Mouse (Mus musculus) heart, embryonic 11.5 days (tissue): Measurements from ENCODE around the gene Psg18. TPM values are rescaled to one million over a fixed set of nuclear protein-coding genes. Genes with fewer than 3 reads are reported as not detected.
"Not testable (repeated sequence)": the region's sequence is repeated elsewhere in the genome, so short reads cannot be mapped to it uniquely, and the experiment has no call there.

Experiments used
- ATAC-seq: fragments of 200-750 bp; cut with Nextera tagmentation; replicated peaks from 2 replicates; pipeline ENCODE4 v1.8.0; 2017; ENCODE audit warnings: moderate library complexity; ENCODE audit not compliant: insufficient number of reproducible peaks, low FRiP score, low TSS enrichment
- H3K27ac ChIP-seq: fragments of 300-500 bp; sonication (generic); 2 replicates; pipeline ENCODE4 v1.5.1; 2014; ENCODE audit warnings: mild to moderate bottlenecking, low read depth, low read length
- H3K27me3 ChIP-seq: fragments of 300-500 bp; sonication (generic); 2 replicates; pipeline ENCODE4 v1.6.1; 2014; ENCODE audit warnings: mild to moderate bottlenecking, low read length, mixed read lengths; ENCODE audit not compliant: control insufficient read depth, insufficient read depth
- H3K36me3 ChIP-seq: fragments of 300-500 bp; sonication (generic); 2 replicates; pipeline ENCODE4 v1.6.1; 2014; ENCODE audit warnings: mild to moderate bottlenecking, low read length, moderate library complexity, mixed read lengths; ENCODE audit not compliant: control insufficient read depth, insufficient read depth
- H3K4me1 ChIP-seq: fragments of 300-500 bp; sonication (generic); 2 replicates; pipeline ENCODE4 v1.6.1; 2014; ENCODE audit warnings: low read length; ENCODE audit not compliant: control insufficient read depth, insufficient read depth
- H3K4me2 ChIP-seq: fragments of 300-500 bp; sonication (generic); 2 replicates; pipeline ENCODE4 v1.6.1; 2014; ENCODE audit warnings: mild to moderate bottlenecking, moderate library complexity
- H3K4me3 ChIP-seq: fragments of 300-500 bp; sonication (generic); 2 replicates; pipeline ENCODE4 v1.5.1; 2014; ENCODE audit warnings: low read depth, low read length
- H3K9ac ChIP-seq: fragments of 300-500 bp; sonication (generic); 2 replicates; pipeline ENCODE4 v1.6.1; 2014; ENCODE audit warnings: mild to moderate bottlenecking, low read depth, low read length, moderate library complexity
- H3K9me3 ChIP-seq: fragments of 300-500 bp; sonication (generic); replicated peaks from 2 replicates; pipeline ENCODE4 v1.6.1; 2016; ENCODE audit warnings: low read length; ENCODE audit not compliant: control insufficient read depth
- WGBS: fragments of 180-500 bp; shearing (Covaris S2); extraction: QIAGEN DNeasy Blood & Tissue Kit; methylation state at CpG from one replicate; pipeline ENCODE4 v1.1.7; 2014; ENCODE audit not compliant: insufficient replicate concordance; 5-methylcytosine and 5-hydroxymethylcytosine counted together
- polyA plus RNA-seq: library from polyadenylated mRNA; unstranded; fragments of >200 nt; fragmentation: Nextera tagmentation; extraction: Ambion mirVana; gene quantifications from 2 replicates; pipeline ENCODE4 v1.2.1, GENCODE M21; 2014

The Psg18 gene
- not detected in 2 replicates for polyA plus RNA-seq

GRCm38 (mm10) chr7:18354909-18355308 lies at the start of gene Psg18:
Psg18 (minus strand) TSS chr7:18355009.
- ATAC-seq, H3K4me2 ChIP-seq, H3K36me3 ChIP-seq, H3K9me3 ChIP-seq, H3K27ac ChIP-seq, H3K9ac ChIP-seq, H3K27me3 ChIP-seq, H3K4me1 ChIP-seq, H3K4me3 ChIP-seq: not testable (repeated sequence)
- WGBS: 57% methylated on average over 3 of the region's 3 CpGs

DNA sequence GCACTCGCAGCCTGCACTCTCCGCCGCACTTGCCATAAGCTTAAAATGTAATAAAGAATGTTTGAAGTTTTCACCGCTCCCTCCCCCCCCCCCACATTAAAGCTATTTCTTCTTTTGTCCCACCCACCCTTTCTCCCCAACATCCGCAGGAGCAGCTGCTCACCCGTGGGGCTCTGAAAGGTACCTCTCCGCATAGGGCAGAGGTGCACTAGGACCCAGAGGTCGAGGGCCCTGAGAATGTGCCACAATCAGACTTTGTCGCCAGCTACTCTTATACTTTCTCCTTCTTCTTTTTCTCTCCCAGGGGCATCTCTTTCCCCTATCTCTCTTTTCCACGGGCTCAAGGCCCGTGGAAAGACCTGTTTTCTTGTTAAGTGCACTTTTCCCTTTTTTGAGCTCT lies 48.6 kb upstream of the Psg18 start:
- no peak overlapping the region for H3K9ac ChIP-seq
- H3K4me2 ChIP-seq: no peak overlapping the region
- no peaks in the 10 kb centered on the region for H3K27me3 ChIP-seq
- no peaks in the 10 kb centered on the region for H3K4me1 ChIP-seq
- peaks cover 8% of the 10 kb centered on the region for H3K9me3 ChIP-seq
- WGBS: 27% methylated on average over 11 of the region's 11 CpGs
- H3K4me3 ChIP-seq: no peak overlapping the region
- no peak overlapping the region for H3K27ac ChIP-seq
- H3K36me3 ChIP-seq: no peaks in the 10 kb centered on the region
- no peak for ATAC-seq

DNA sequence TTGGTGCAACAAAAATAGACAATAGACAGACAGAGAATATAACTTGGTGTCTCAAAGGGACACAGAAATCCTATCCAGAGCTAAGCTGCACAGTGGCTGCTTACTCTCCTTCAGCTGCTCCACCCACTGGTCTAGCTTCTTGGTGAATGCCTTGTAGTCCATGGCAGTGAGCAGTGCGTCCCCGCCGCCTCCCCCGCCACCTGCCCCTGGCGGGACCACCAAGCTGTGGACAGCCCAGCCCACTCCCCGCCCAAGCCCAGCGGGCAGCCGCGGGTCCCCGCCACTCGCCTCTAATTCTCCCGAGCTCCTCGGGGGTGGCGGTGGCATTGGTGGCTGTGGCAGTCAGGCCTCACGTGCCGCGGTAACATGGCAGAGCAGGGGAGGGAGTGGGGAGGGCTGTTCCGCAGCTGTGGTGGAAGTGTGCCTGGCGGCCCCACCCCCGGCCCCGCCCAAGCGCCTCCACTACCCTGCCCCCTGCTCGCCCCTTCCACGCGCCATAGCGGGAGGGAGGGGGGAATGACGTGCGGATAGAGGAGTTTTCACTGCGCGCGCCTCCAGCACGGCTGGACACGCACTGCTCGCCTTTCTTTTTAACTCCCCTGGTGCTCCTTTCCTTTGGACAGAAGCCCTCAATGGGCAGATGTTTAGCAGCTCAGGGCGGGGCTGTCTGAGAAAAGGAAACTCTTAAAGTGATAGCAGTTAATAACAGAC lies 47.9 kb upstream of the Psg18 start:
- no peaks in the 10 kb centered on the region for H3K27me3 ChIP-seq
- ATAC-seq: no peak
- no peak overlapping the region for H3K4me2 ChIP-seq
- peaks cover 8% of the 10 kb centered on the region for H3K9me3 ChIP-seq
- H3K27ac ChIP-seq: no peak overlapping the region
- no peak overlapping the region for H3K4me3 ChIP-seq
- no peaks in the 10 kb centered on the region for H3K36me3 ChIP-seq
- no peak overlapping the region for H3K9ac ChIP-seq
- no peaks in the 10 kb centered on the region for H3K4me1 ChIP-seq
- WGBS: 30% methylated on average over 34 of the region's 35 CpGs

GRCm38 (mm10) chr7:18391483-18391882 lies 36.7 kb upstream of the Psg18 start:
- not testable (repeated sequence) for H3K27ac ChIP-seq, H3K36me3 ChIP-seq
- 76% methylated on average over 4 of the region's 4 CpGs for WGBS

GRCm38 (mm10) chr7:18378295-18378694 lies 23.5 kb upstream of the Psg18 start:
- no peak overlapping the region for H3K4me3 ChIP-seq
- 70% methylated on average over 2 of the region's 2 CpGs for WGBS

More at GRCm38 (mm10) chr7:18391483-18391882, 36.7 kb upstream of the Psg18 start:
- not testable (repeated sequence) for ATAC-seq, H3K9ac ChIP-seq, H3K9me3 ChIP-seq, H3K27me3 ChIP-seq, H3K4me1 ChIP-seq, H3K4me3 ChIP-seq, H3K4me2 ChIP-seq

DNA sequence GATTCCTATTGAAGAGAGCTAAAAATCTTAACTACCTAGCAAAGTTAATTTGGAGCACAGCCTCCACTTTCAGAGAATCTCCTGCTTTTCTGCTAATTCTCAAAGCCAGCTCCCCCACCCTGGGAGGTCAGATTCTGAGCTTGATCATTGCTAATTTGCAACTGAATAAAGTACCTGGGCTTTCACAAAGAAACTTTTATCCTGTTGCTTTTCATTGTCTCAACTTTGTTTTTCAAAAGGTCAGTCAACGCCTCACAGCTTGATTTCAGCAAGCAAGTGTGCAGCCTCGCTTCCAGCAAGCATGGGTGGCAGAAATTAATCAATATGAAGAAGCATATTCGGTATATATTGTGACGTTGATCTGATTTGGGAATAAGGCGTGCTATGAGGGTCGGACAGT lies 19.4 kb downstream of the Psg18 start:
- not testable (repeated sequence) for H3K4me1 ChIP-seq, H3K36me3 ChIP-seq, H3K27ac ChIP-seq, ATAC-seq, H3K9ac ChIP-seq, H3K27me3 ChIP-seq, H3K4me3 ChIP-seq, H3K4me2 ChIP-seq
- H3K9me3 ChIP-seq: peaks cover 16% of the 10 kb centered on the region; the same call in 1 of the 2 replicates
- 66% methylated on average over 6 of the region's 6 CpGs for WGBS

More at GRCm38 (mm10) chr7:18378295-18378694, 23.5 kb upstream of the Psg18 start:
- no peak overlapping the region for H3K4me2 ChIP-seq
- no peak overlapping the region for H3K9ac ChIP-seq
- H3K9me3 ChIP-seq: peaks cover 17% of the 10 kb centered on the region; the same call in 1 of the 2 replicates
- no peaks in the 10 kb centered on the region for H3K36me3 ChIP-seq
- no peaks in the 10 kb centered on the region for H3K4me1 ChIP-seq
- no peaks in the 10 kb centered on the region for H3K27me3 ChIP-seq
- ATAC-seq: no peak
- no peak overlapping the region for H3K27ac ChIP-seq

Other genes with a start within 250 kb of the Psg18 start
- gene Igfl3, start 178.5 kb downstream of the Psg18 start, polyA plus RNA-seq: not detected in 2 replicates
- not detected in 2 replicates for gene Mill1, start 109.7 kb downstream of the Psg18 start, polyA plus RNA-seq
- not detected in 2 replicates for gene Psg28, start 77.0 kb upstream of the Psg18 start, polyA plus RNA-seq
- gene Psg26, start 129.2 kb upstream of the Psg18 start, polyA plus RNA-seq: not detected in 2 replicates
- 0.10 and 0.11 TPM in 2 replicates for gene Psg25, start 177.3 kb upstream of the Psg18 start, polyA plus RNA-seq
- gene Psg27, start 212.3 kb upstream of the Psg18 start, polyA plus RNA-seq: not detected in 2 replicates